10 mouse cellular contexts compared by ENCODE assay signal in the genomic region with DNA sequence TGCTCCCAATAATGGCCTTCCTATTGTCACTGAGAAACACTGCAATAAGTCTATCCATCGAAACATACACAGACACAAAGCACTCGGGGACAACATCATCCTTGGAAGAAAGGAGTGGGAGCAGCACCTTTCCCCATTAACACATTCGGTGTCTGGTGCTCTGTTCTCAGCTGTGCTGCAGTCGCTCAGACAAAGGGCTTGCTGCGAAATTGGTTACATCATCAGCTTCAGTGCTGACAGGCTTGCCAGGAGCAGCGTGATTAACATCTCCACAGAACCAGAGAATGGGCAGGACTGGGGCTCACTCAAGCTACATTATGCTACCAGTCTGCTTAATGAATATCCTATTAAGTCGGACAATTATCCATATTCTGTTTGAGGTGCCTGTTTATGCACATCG. TPM values are rescaled to one million over a fixed set of nuclear protein-coding genes. Genes with fewer than 3 reads are reported as not detected.
DNase-seq lines count a peak whose midpoint lies in the region; ATAC-seq lines count a peak whose summit lies in the region.
"Had no signal": no experiment of that assay in that cellular context is flagged by ENCODE, and none has a peak within 500 bp of the region (broad histone marks: within the 10 kb centered on the region; RNA-seq: fewer than 3 reads in every experiment).

No protein-coding gene starts in this region.

- H3K27me3 ChIP-seq in forebrain, embryonic 16.5 days (replicated peaks; ENCODE audit: control insufficient read depth, insufficient read depth, low read length): no peaks in the 10 kb centered on the region
- no peaks in the 10 kb centered on the region for H3K27me3 ChIP-seq in neural tube, embryonic 15.5 days (replicated peaks)
- H3K27me3 ChIP-seq: limb, embryonic 15.5 days had no signal

- peak overlapping the region; percentile 51 for H3K9ac ChIP-seq in forebrain, embryonic 16.5 days (replicated peaks; ENCODE audit: low read depth, low read length)
- H3K9ac ChIP-seq in neural tube, embryonic 15.5 days (replicated peaks): no peak overlapping the region
- H3K9ac ChIP-seq: limb, embryonic 15.5 days had no signal

- WGBS in forebrain, embryonic 16.5 days: 23% methylated on average over 8 of the region's 8 CpGs
- 31% methylated on average over 8 of the region's 8 CpGs for WGBS in neural tube, embryonic 15.5 days

- H3K9me3 ChIP-seq in forebrain, embryonic 16.5 days (ENCODE audit: control insufficient read depth, low read length): no peaks in the 10 kb centered on the region
- H3K9me3 ChIP-seq in neural tube, embryonic 15.5 days (replicated peaks): no peaks in the 10 kb centered on the region
- H3K9me3 ChIP-seq: limb, embryonic 15.5 days had no signal

- H3K4me2 ChIP-seq in forebrain, embryonic 16.5 days (ENCODE audit: low read length): peak overlapping the region; percentile 32
- H3K4me2 ChIP-seq in neural tube, embryonic 15.5 days: peak overlapping the region; percentile 19; the same call in 1 of the 2 replicates
- H3K4me2 ChIP-seq: limb, embryonic 15.5 days had no signal

- H3K4me1 ChIP-seq in forebrain, embryonic 16.5 days (replicated peaks; ENCODE audit: control insufficient read depth, insufficient read depth, low read length): peaks cover 32% of the 10 kb centered on the region
- H3K4me1 ChIP-seq in neural tube, embryonic 15.5 days: peaks cover 15% of the 10 kb centered on the region
- H3K4me1 ChIP-seq: limb, embryonic 15.5 days had no signal

- ATAC-seq in forebrain, embryonic 16.5 days: peak; percentile 90
- ATAC-seq in neural tube, embryonic 15.5 days (ENCODE audit: low FRiP score): peak; percentile 83

- peak overlapping the region; percentile 5; the same call in 1 of the 2 replicates for H3K4me3 ChIP-seq in forebrain, embryonic 16.5 days (replicated peaks; ENCODE audit: low read length)
- H3K4me3 ChIP-seq in neural tube, embryonic 15.5 days (replicated peaks): no peak overlapping the region
- H3K4me3 ChIP-seq: limb, embryonic 15.5 days had no signal

- H3K36me3 ChIP-seq in forebrain, embryonic 16.5 days (ENCODE audit: control insufficient read depth, insufficient read depth): no peaks in the 10 kb centered on the region
- no peaks in the 10 kb centered on the region for H3K36me3 ChIP-seq in neural tube, embryonic 15.5 days
- H3K36me3 ChIP-seq: limb, embryonic 15.5 days had no signal

- DNase-seq in embryo, embryonic 11 days: peak; percentile 21
- peak; percentile 30 to 44 for DNase-seq in layer of hippocampus, postnatal 36 days
- no peak for DNase-seq in kidney, adult 18-20 months
- no peak for DNase-seq in urinary bladder, postnatal 25 days (ENCODE audit: low spot score)
- DNase-seq in gastrocnemius, adult 18-20 months (ENCODE audit: low spot score): no peak
- DNase-seq: spleen, adult 18-20 months had no signal

- peak overlapping the region; percentile 93 for H3K27ac ChIP-seq in forebrain, embryonic 16.5 days (ENCODE audit: low read length)
- peak overlapping the region; percentile 72 for H3K27ac ChIP-seq in neural tube, embryonic 15.5 days (replicated peaks)
- H3K27ac ChIP-seq: limb, embryonic 15.5 days; macrophage had no signal

RNA-seq across cellular contexts. Expression of a gene that starts 30.8 kb away (rescaled TPM):
- polyA plus RNA-seq in forebrain, embryonic 16.5 days (2015; fragmentation: Nextera tagmentation; extraction: Ambion mirVana): 389 and 442 TPM in 2 replicates
- total RNA-seq in layer of hippocampus, postnatal 36 days (2021): 10 to 100 TPM; 15.3 to 16.8 TPM
- polyA plus RNA-seq in neural tube, embryonic 15.5 days (2015; fragmentation: Nextera tagmentation; extraction: Ambion mirVana): 220 and 254 TPM in 2 replicates
- not detected for total RNA-seq in gastrocnemius, adult 18-20 months (2021)
- polyA plus RNA-seq: macrophage had no signal

Comparison
In these comparisons a context has a peak if more than half of its experiments do, and no peak if none do; other contexts are left out.
1. DNase-seq: peak in embryo, embryonic 11 days (single experiment) and layer of hippocampus, postnatal 36 days (2 of 2); none in kidney, adult 18-20 months (single experiment), urinary bladder, postnatal 25 days (single experiment) and gastrocnemius, adult 18-20 months (single experiment).
2. RNA of a gene that starts 30.8 kb away (total RNA-seq): 15.3 to 16.8 TPM in layer of hippocampus, postnatal 36 days; not detected in gastrocnemius, adult 18-20 months; every median in the first group is over 10 times any median in the second.